Mouse (Mus musculus) lung, embryonic 14.5 days (tissue): ENCODE measurements around the gene Gm21887. TPM values are rescaled to one million over a fixed set of nuclear protein-coding genes. Genes with fewer than 3 reads are reported as not detected.
"Not testable (repeated sequence)": the region's sequence is repeated elsewhere in the genome, so short reads cannot be mapped to it uniquely, and the experiment has no call there.

Source experiments
- ATAC-seq: fragments of 200-750 bp; cut with Nextera tagmentation; 2 replicates; pipeline ENCODE4 v1.8.0; 2017; ENCODE audit warnings: mild to moderate bottlenecking, moderate TSS enrichment, moderate library complexity; ENCODE audit not compliant: insufficient read depth
- DNase-seq: peaks from one replicate; pipeline ENCODE4 v3.0.0-alpha.2; 2015
- H3K27ac ChIP-seq: fragments of 300-500 bp; sonication (generic); 2 replicates; pipeline ENCODE4 v1.5.1; 2014; ENCODE audit warnings: low read depth, mild to moderate bottlenecking, moderate library complexity
- H3K27me3 ChIP-seq: fragments of 300-500 bp; sonication (generic); 2 replicates; pipeline ENCODE4 v1.6.1; 2014; ENCODE audit warnings: low read length, control low read depth; ENCODE audit not compliant: insufficient read depth
- H3K36me3 ChIP-seq: fragments of 300-500 bp; sonication (generic); 2 replicates; pipeline ENCODE4 v1.6.1; 2014; ENCODE audit warnings: control low read depth; ENCODE audit not compliant: insufficient read depth
- H3K4me1 ChIP-seq: fragments of 300-500 bp; sonication (generic); 2 replicates; pipeline ENCODE4 v1.6.1; 2014; ENCODE audit warnings: antibody characterized with exemption, control low read depth; ENCODE audit not compliant: insufficient read depth
- H3K4me2 ChIP-seq: fragments of 300-500 bp; sonication (generic); 2 replicates; pipeline ENCODE4 v1.6.1; 2014; ENCODE audit warnings: mild to moderate bottlenecking
- H3K4me3 ChIP-seq: fragments of 300-500 bp; sonication (generic); 2 replicates; pipeline ENCODE4 v1.5.1; 2014; ENCODE audit warnings: low read depth, low read length
- H3K9ac ChIP-seq: fragments of 300-500 bp; sonication (generic); 2 replicates; pipeline ENCODE4 v1.6.1; 2014
- H3K9me3 ChIP-seq: fragments of 300-500 bp; sonication (generic); 2 replicates; pipeline ENCODE4 v1.6.1; 2016; ENCODE audit warnings: low read depth, low read length, control low read depth
- CTCF ChIP-seq: IDR thresholded peaks from 2 replicates; pipeline ENCODE4 v1.5.1; 2016; ENCODE audit warnings: antibody characterized with exemption, low read depth
- WGBS: fragments of 180-500 bp; shearing (Covaris S2); extraction: QIAGEN DNeasy Blood & Tissue Kit; methylation state at CpG from one replicate; pipeline ENCODE4 v1.1.7; 2014; 5-methylcytosine and 5-hydroxymethylcytosine counted together
- polyA plus RNA-seq: library from polyadenylated mRNA; unstranded; fragments of >200 nt; fragmentation: Nextera tagmentation; extraction: Ambion mirVana; gene quantifications from 2 replicates; pipeline ENCODE4 v1.2.1, GENCODE M21; 2014

The Gm21887 gene
- polyA plus RNA-seq, 1 experiment from 2014 or later, result 439 TPM

DNA sequence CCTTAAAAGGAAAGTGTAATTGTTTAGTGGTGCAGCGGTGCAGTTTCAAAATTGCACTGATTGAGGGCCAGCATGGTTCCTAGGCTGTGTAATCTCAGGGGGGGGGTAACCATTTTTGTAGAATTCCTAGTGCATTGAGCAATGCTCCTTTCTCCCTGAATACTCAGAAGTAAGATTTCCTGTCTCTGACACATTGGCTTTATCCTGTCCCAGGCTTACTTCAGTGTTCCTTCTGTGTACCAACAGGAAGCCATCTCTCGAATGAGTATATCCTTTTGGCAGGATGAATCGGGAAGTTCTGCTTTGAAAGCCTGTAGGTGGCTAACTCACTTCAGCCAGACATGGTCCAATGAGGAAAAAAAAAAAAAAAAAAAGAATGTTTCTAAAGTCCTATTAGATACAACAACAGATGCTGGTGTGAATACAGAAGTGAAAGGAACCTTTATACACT, 33.8 kb upstream of the Gm21887 start:
- H3K36me3 ChIP-seq, result peaks cover 33% of the 10 kb centered on the region
- not testable (repeated sequence) for H3K4me1 ChIP-seq, ATAC-seq, H3K4me2 ChIP-seq, H3K27ac ChIP-seq, H3K9ac ChIP-seq, H3K27me3 ChIP-seq, H3K9me3 ChIP-seq, H3K4me3 ChIP-seq
- WGBS, result 63% methylated on average over 3 of the region's 3 CpGs
- DNase-seq, result peak; percentile 51

DNA sequence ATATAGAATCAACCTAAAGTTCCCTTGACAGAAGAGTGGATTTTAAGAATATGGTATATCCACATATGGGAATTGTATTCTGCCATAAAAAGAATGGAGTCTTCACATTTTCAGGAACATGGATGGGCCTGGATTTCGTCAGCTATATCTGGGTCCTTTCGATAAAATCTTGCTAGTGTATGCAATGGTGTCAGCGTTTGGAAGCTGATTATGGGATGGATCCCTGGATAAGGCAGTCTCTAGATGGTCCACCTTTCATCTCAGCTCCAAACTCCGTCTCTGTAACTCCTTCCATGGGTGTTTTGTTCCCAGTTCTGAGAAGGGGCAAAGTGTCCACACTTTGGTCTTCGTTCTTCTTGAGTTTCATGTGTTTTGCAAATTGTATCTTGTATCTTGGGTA, 33.1 kb upstream of the Gm21887 start:
- not testable (repeated sequence) for H3K4me3 ChIP-seq, H3K4me1 ChIP-seq, H3K27ac ChIP-seq, H3K9me3 ChIP-seq, H3K4me2 ChIP-seq, H3K27me3 ChIP-seq, H3K9ac ChIP-seq, ATAC-seq, DNase-seq
- H3K36me3 ChIP-seq, result peaks cover 39% of the 10 kb centered on the region
- 81% methylated on average over 5 of the region's 5 CpGs for WGBS

DNA sequence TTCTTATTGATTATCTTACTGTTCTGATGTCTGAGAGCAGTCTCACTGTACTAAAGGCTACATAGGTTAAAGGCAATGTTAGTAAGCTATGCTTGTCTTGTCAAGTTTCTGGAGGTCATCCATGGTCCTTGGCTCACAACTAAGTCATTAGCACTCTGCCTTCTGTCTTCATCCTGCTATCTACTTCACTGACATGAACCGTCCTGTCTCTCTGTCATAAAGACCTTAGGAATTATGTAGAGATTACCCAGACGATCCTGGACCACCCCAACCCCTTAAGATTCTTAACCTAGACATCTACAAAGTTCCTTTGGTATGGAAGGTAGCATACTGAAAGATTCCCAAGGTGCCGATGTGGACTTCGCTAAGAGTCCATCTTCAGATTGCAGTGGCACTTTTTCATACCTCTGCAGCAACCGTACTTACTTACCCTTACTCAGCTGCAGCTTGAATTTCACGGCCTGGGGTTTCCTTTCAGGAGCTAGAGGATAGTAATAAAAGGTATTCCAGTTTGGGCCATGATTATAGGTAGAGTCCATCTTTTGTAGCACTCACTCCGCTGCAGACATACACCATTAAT, 31.5 kb upstream of the Gm21887 start:
- DNase-seq, result peak; percentile 3
- not testable (repeated sequence) for ATAC-seq
- peaks cover 54% of the 10 kb centered on the region for H3K36me3 ChIP-seq

DNA sequence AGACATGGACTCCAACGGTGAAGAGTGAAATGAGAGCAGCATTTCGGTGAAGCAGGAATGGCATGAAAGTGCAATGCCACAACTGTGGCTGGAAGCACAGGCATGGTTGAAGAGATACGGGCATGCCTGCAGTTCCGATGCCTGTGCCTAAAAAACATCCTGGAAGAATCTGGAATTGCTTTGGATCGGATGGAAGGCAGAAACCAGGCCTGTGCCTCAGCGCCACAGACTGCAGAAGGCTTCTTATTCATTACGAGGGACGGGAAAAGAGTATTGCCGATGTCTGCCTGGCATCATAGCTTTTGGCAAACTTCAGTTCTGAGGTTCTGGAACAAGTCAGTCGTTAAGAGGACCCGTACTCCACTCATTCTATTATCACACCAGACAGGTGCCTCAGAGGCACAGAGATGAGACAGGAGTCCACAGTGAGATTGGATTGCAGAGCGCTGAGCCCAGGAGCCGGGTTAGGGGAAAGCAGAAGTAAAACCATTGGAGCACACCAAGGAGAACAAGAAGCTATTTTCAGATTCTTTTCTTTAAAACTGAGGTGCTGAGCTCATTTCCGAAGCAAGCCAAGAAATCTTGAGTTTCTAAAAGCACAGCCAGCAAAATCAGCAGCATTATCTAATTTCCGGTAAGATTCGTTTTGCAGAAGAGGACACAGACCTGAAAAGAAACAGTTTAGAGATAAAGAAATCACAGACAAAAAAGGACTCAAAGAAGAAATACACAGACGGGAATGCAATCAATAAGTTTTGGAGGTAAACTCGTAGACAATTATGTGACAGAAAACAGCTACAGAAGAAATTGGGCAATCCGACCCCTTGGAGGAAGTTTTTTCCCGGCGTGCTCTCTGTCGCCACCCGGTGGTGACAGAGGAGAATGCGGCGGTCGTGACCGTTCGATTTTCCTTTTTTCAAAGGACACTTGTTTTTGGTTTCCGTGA, 30.8 kb upstream of the Gm21887 start:
- peak; percentile 88 for DNase-seq
- H3K9ac ChIP-seq, result not testable (repeated sequence)

More for the DNA sequence above, 31.5 kb upstream of the Gm21887 start:
- H3K27me3 ChIP-seq, H3K4me1 ChIP-seq, H3K4me2 ChIP-seq, H3K9me3 ChIP-seq, H3K4me3 ChIP-seq, H3K27ac ChIP-seq, H3K9ac ChIP-seq: not testable (repeated sequence)
- WGBS, result 84% methylated on average over 7 of the region's 7 CpGs

DNA sequence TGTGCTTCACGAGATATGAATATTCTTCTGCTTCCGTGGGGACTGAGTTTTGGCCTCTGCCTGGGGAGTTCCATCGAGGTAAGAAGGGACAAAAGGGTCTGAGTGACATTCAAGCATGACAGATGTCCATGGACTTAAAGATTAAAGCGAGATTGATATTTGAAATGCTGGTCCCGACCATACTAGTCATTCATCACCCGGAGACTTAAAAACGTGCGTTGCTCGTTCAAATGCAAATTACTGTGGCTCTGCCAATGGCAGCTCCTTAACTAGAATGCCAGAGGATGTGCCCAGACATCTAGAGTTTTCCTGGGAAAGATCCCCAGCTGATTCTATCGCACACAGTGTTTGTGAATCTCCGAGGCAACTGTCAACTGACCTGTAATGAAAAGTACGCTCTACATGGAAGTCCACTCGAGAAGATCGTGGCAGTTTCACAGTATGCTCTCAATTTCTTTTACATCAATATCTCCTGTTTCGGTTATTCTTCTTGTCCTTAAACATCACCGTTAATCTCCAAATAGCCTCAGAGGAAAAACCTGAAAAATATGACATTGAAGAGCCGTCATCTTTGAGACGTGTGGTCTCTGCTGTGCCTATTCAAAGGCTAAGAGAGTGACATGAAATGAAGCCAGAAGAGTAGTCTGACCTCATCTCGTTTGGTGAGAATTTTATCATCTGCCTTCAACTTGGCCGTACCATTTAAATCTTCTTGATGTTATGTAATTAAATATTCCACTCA, 29.8 kb upstream of the Gm21887 start:
- peaks cover 69% of the 10 kb centered on the region for H3K36me3 ChIP-seq
- not testable (repeated sequence) for H3K27me3 ChIP-seq, H3K9ac ChIP-seq, H3K9me3 ChIP-seq, H3K4me3 ChIP-seq, H3K27ac ChIP-seq, ATAC-seq, H3K4me2 ChIP-seq, H3K4me1 ChIP-seq, DNase-seq
- WGBS, result 77% methylated on average over 20 of the region's 20 CpGs

More for the DNA sequence above, 30.8 kb upstream of the Gm21887 start:
- ATAC-seq, H3K4me3 ChIP-seq, H3K27ac ChIP-seq, H3K4me1 ChIP-seq, H3K9me3 ChIP-seq, H3K4me2 ChIP-seq, H3K27me3 ChIP-seq: not testable (repeated sequence)
- peaks cover 61% of the 10 kb centered on the region for H3K36me3 ChIP-seq
- 63% methylated on average over 29 of the region's 29 CpGs for WGBS

DNA sequence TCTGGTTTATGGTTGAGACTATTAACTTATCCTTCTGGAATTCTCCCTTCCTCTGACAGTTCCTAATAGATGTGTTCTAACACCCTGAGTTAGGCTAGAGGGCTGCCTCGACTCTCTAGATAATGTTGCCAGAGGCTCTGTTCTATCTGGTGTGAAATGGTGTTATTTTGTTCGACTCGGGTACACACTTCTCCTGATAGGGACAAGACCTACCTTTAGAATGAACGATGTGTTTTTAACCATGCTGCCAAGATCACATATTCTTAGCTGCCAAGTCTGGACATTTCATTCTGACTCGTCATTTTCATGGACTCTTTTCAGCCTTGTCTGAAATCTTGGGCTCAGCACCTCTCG, 29.3 kb upstream of the Gm21887 start:
- not testable (repeated sequence) for H3K4me3 ChIP-seq, H3K27me3 ChIP-seq, H3K4me2 ChIP-seq, H3K4me1 ChIP-seq, ATAC-seq, H3K9ac ChIP-seq, H3K27ac ChIP-seq
- peaks cover 15% of the 10 kb centered on the region for H3K9me3 ChIP-seq
- peaks cover 69% of the 10 kb centered on the region for H3K36me3 ChIP-seq
- WGBS, result 73% methylated on average over 6 of the region's 6 CpGs
- peak; percentile 10 for DNase-seq

DNA sequence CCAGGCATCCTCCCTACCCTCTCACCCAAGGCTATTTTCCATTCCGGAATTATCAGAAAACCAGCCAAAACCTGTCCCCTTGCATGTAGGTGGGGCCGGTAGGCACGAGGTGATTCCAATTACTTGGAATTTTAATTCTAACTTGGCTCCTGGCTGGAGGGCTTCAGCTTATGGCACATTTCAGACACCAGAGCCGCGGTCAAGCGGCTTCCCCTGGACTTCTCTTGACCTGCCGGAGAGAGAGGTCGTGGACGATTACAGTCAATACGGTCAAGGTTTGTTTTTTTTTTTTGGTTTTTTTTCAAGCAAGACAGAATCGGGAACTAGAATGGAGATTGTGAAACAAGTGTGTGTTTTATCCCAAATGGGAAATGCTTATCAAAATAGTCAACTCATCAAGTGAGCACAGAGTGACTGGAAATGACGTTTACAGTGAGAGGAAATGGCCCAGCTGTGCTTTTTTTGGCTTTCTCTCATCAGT, 28.6 kb upstream of the Gm21887 start:
- TF ChIP-seq CTCF, result no peak
- DNase-seq, result peak; percentile 36
- H3K4me1 ChIP-seq, result no peaks in the 10 kb centered on the region
- no peak overlapping the region for H3K4me3 ChIP-seq
- peaks cover 69% of the 10 kb centered on the region for H3K36me3 ChIP-seq
- ATAC-seq, result no peak
- H3K27me3 ChIP-seq, result no peaks in the 10 kb centered on the region
- no peak overlapping the region for H3K4me2 ChIP-seq
- WGBS, result 68% methylated on average over 12 of the region's 12 CpGs
- H3K9ac ChIP-seq, result no peak overlapping the region
- H3K9me3 ChIP-seq, result peaks cover 21% of the 10 kb centered on the region
- H3K27ac ChIP-seq, result no peak overlapping the region

DNA sequence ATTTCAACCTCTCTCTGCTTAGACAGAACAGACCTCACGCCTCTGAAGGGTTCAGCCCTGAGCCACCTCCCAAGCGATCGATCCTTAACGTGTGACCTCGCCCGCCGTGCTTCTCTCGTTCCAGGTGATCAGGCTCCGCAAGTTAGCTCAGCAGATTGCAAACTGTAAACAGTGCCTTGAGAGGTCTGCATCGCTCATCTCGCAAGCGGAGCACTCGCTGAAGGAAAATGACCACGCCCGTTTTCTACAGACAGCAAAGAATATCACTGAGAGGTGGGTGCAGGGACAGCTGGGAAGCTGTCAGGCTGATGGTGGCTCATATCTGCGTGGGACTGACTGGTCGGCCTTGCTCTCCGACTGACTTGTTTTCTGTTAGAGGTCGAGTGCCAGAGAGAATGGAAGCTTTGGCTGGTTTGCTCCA, 27.7 kb upstream of the Gm21887 start:
- ATAC-seq, H3K4me1 ChIP-seq, H3K27me3 ChIP-seq, H3K4me3 ChIP-seq, H3K4me2 ChIP-seq, H3K27ac ChIP-seq, H3K9ac ChIP-seq: not testable (repeated sequence)
- Histone ChIP-seq H3K36me3 (peaks cover 76% of the 10 kb centered on the region), H3K9me3 (peaks cover 28% of the 10 kb centered on the region)
- 75% methylated on average over 19 of the region's 19 CpGs for WGBS
- peak; percentile 33 for DNase-seq

DNA sequence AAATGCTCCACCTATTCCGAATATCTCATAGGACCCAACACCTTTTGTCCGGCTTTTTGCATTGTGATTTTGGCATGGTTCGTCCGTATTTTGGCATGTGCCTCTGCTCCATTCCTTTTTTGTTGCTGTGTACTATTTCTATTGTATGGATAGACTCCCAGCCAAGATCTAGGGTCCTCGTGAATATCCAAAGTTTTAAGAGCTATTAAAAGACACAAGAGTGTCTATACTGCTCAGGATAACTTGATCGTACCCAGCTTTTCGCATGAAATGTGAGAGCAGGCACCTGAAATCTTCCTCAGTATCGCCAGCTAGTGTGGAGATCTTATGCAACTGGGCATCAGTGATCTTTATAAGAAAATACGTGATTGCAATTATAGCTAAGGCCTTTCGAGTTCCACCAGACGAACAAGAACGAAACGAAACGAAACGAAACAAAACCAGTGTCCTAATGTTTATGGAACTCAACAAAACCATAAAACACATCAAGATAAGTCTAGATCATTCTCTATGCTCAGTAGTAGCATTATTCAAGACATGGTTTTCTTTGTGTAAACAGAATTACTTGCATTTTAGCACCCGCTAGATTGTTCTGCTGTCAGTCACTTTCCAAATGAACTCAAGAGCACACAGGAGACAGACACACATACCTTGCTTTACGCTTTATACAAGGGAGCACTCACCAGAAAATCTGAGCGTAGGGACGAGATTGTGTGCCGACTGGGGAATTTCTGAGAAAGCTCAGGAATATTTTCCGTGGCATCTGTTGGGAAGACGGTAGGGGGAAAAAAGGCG, 26.7 kb upstream of the Gm21887 start:
- Histone ChIP-seq H3K36me3 (peaks cover 83% of the 10 kb centered on the region), H3K9me3 (peaks cover 36% of the 10 kb centered on the region), H3K4me2 (peak overlapping the region; percentile 0; the same call in 1 of the 2 replicates)
- not testable (repeated sequence) for ATAC-seq, H3K27ac ChIP-seq, H3K4me3 ChIP-seq, H3K27me3 ChIP-seq, H3K4me1 ChIP-seq, H3K9ac ChIP-seq
- WGBS, result 83% methylated on average over 23 of the region's 23 CpGs
- peak; percentile 2 for DNase-seq
